Mouse (Mus musculus): Measurements from ENCODE around the gene Map3k15. TPM values are rescaled to one million over a fixed set of nuclear protein-coding genes. Genes with fewer than 3 reads are reported as not detected.
A peak's percentile ranks its signal among the peaks of the same experiment; 100 is the strongest.

The Map3k15 gene
- polyA plus RNA-seq, 1 experiment: 0.01 TPM

- Histone ChIP-seq H3K4me3 (peak overlapping the region; percentile 57), H3K27me3 (ENCODE audit: control insufficient read depth, insufficient read depth, insufficient read length) (no peaks in the 10 kb centered on the region), H3K4me2 (ENCODE audit: low read depth) (peak overlapping the region; percentile 74), H3K79me2 (ENCODE audit: control insufficient read depth, insufficient read depth) (peaks cover 48% of the 10 kb centered on the region), H3ac (ENCODE audit: control insufficient read depth, insufficient read length) (peak overlapping the region; percentile 62), H3K36me3 (ENCODE audit: control insufficient read depth, insufficient read depth) (peaks cover 4% of the 10 kb centered on the region)
- TF ChIP-seq TCF3 (IDR thresholded peaks at IDR 0.05; ENCODE audit: insufficient read length, low read depth) (no peak), MYOD1 (IDR thresholded peaks at IDR 0.05; ENCODE audit: control insufficient read depth in 1 of 3, insufficient read length in 2 of 3, low read depth in 2 of 3) (no peak), SRF (IDR thresholded peaks at IDR 0.05; ENCODE audit: control insufficient read depth, insufficient read length, low read depth) (no peak), POLR2A (IDR thresholded peaks at IDR 0.05; ENCODE audit: insufficient read length, low read depth) (no peak), TCF12 (IDR thresholded peaks at IDR 0.05; ENCODE audit: insufficient read depth, poor library complexity, severe bottlenecking) (no peak), MAX (IDR thresholded peaks at IDR 0.05; ENCODE audit: low read depth) (no peak), USF1 (IDR thresholded peaks at IDR 0.05; ENCODE audit: low read depth) (no peak), MYOG (IDR thresholded peaks at IDR 0.05; ENCODE audit: control insufficient read depth in 1 of 3, insufficient read depth in 1 of 3, insufficient read length in 2 of 3, low read depth in 2 of 3) (no peak), POLR2AphosphoS2 (IDR thresholded peaks at IDR 0.05; ENCODE audit: insufficient read length, low read depth) (no peak), REST (IDR thresholded peaks at IDR 0.05; ENCODE audit: insufficient read depth, insufficient read length) (no peak), E2F4 (IDR thresholded peaks at IDR 0.05; ENCODE audit: insufficient read depth) (no peak), CEBPB (IDR thresholded peaks at IDR 0.05; ENCODE audit: insufficient read depth, poor library complexity, severe bottlenecking) (no peak)
Measured at GRCm38 (mm10) chrX:160137177-160137860, 149.1 kb downstream of the Map3k15 start.

- no peak for TF ChIP-seq SRF (IDR thresholded peaks at IDR 0.05; ENCODE audit: control insufficient read depth, insufficient read length, low read depth)
- TF ChIP-seq POLR2A (IDR thresholded peaks at IDR 0.05; ENCODE audit: insufficient read length, low read depth): peak; percentile 82
- no peak for TF ChIP-seq MAX (IDR thresholded peaks at IDR 0.05; ENCODE audit: low read depth)
- no peak for TF ChIP-seq TCF12 (IDR thresholded peaks at IDR 0.05; ENCODE audit: insufficient read depth, poor library complexity, severe bottlenecking)
- TF ChIP-seq E2F4 (IDR thresholded peaks at IDR 0.05; ENCODE audit: insufficient read depth): no peak
- TF ChIP-seq REST (IDR thresholded peaks at IDR 0.05; ENCODE audit: insufficient read depth, insufficient read length): no peak
- TF ChIP-seq CEBPB (IDR thresholded peaks at IDR 0.05; ENCODE audit: insufficient read depth, poor library complexity, severe bottlenecking): no peak
- no peak for TF ChIP-seq MYOG (IDR thresholded peaks at IDR 0.05; ENCODE audit: control insufficient read depth in 1 of 3, insufficient read depth in 1 of 3, insufficient read length in 2 of 3, low read depth in 2 of 3)
- peak in 1 of 3 experiments; percentile 1 for TF ChIP-seq MYOD1 (IDR thresholded peaks at IDR 0.05; ENCODE audit: control insufficient read depth in 1 of 3, insufficient read length in 2 of 3, low read depth in 2 of 3)
- TF ChIP-seq TCF3 (IDR thresholded peaks at IDR 0.05; ENCODE audit: insufficient read length, low read depth): no peak
- no peak for TF ChIP-seq USF1 (IDR thresholded peaks at IDR 0.05; ENCODE audit: low read depth)
- TF ChIP-seq POLR2AphosphoS2 (IDR thresholded peaks at IDR 0.05; ENCODE audit: insufficient read length, low read depth): peak; percentile 63
- peak within 1 kb of the TSS; percentile 62 for H3ac ChIP-seq (ENCODE audit: control insufficient read depth, insufficient read length)
- peaks cover 4% of the 10 kb centered on the region for H3K36me3 ChIP-seq (ENCODE audit: control insufficient read depth, insufficient read depth)
- no peaks in the 10 kb centered on the region for H3K27me3 ChIP-seq (ENCODE audit: control insufficient read depth, insufficient read depth, insufficient read length)
- peaks cover 47% of the 10 kb centered on the region for H3K79me2 ChIP-seq (ENCODE audit: control insufficient read depth, insufficient read depth)
- peak within 1 kb of the TSS; percentile 74 for H3K4me2 ChIP-seq (ENCODE audit: low read depth)
- H3K4me3 ChIP-seq: peak within 1 kb of the TSS; percentile 57
Measured at GRCm38 (mm10) chrX:160137861-160138717, 149.9 kb downstream of the Map3k15 start, which contains the start of gene Pdha1. Gene Pdha1, minus strand, starts transcription at chrX:160138413.

GRCm38 (mm10) chrX:160146806-160147205, 158.6 kb downstream of the Map3k15 start:
- no peak for TF ChIP-seq POLR2AphosphoS2 (IDR thresholded peaks at IDR 0.05; ENCODE audit: insufficient read length, low read depth)
- no peak for TF ChIP-seq E2F4 (IDR thresholded peaks at IDR 0.05; ENCODE audit: insufficient read depth)
- TF ChIP-seq MAX (IDR thresholded peaks at IDR 0.05; ENCODE audit: low read depth): no peak
- TF ChIP-seq MYOD1 (IDR thresholded peaks at IDR 0.05; ENCODE audit: control insufficient read depth in 1 of 3, insufficient read length in 2 of 3, low read depth in 2 of 3): no peak
- TF ChIP-seq MYOG (IDR thresholded peaks at IDR 0.05; ENCODE audit: control insufficient read depth in 1 of 3, insufficient read depth in 1 of 3, insufficient read length in 2 of 3, low read depth in 2 of 3): no peak
- TF ChIP-seq POLR2A (IDR thresholded peaks at IDR 0.05; ENCODE audit: insufficient read length, low read depth): no peak
- TF ChIP-seq CEBPB (IDR thresholded peaks at IDR 0.05; ENCODE audit: insufficient read depth, poor library complexity, severe bottlenecking): no peak
- H3K4me3 ChIP-seq: no peak overlapping the region
- H3K4me2 ChIP-seq (ENCODE audit: low read depth): no peak overlapping the region
- H3K27me3 ChIP-seq (ENCODE audit: control insufficient read depth, insufficient read depth, insufficient read length): no peaks in the 10 kb centered on the region
- H3K36me3 ChIP-seq (ENCODE audit: control insufficient read depth, insufficient read depth): no peaks in the 10 kb centered on the region
- no peak overlapping the region for H3ac ChIP-seq (ENCODE audit: control insufficient read depth, insufficient read length)
- no peaks in the 10 kb centered on the region for H3K79me2 ChIP-seq (ENCODE audit: control insufficient read depth, insufficient read depth)

GRCm38 (mm10) chrX:160147406-160147805, 159.2 kb downstream of the Map3k15 start:
- H3K27me3 ChIP-seq (ENCODE audit: control insufficient read depth, insufficient read depth, insufficient read length): no peaks in the 10 kb centered on the region
- no peaks in the 10 kb centered on the region for H3K79me2 ChIP-seq (ENCODE audit: control insufficient read depth, insufficient read depth)
- no peak for TF ChIP-seq MYOD1 (IDR thresholded peaks at IDR 0.05; ENCODE audit: control insufficient read depth in 1 of 3, insufficient read length in 2 of 3, low read depth in 2 of 3)
- no peak for TF ChIP-seq POLR2A (IDR thresholded peaks at IDR 0.05; ENCODE audit: insufficient read length, low read depth)
- TF ChIP-seq TCF3 (IDR thresholded peaks at IDR 0.05; ENCODE audit: insufficient read length, low read depth): no peak
- TF ChIP-seq TCF12 (IDR thresholded peaks at IDR 0.05; ENCODE audit: insufficient read depth, poor library complexity, severe bottlenecking): no peak
- no peak for TF ChIP-seq MYOG (IDR thresholded peaks at IDR 0.05; ENCODE audit: control insufficient read depth in 1 of 3, insufficient read depth in 1 of 3, insufficient read length in 2 of 3, low read depth in 2 of 3)
- TF ChIP-seq USF1 (IDR thresholded peaks at IDR 0.05; ENCODE audit: low read depth): no peak
- TF ChIP-seq CEBPB (IDR thresholded peaks at IDR 0.05; ENCODE audit: insufficient read depth, poor library complexity, severe bottlenecking): no peak
- no peak for TF ChIP-seq POLR2AphosphoS2 (IDR thresholded peaks at IDR 0.05; ENCODE audit: insufficient read length, low read depth)
- TF ChIP-seq MAX (IDR thresholded peaks at IDR 0.05; ENCODE audit: low read depth): no peak
- no peak for TF ChIP-seq REST (IDR thresholded peaks at IDR 0.05; ENCODE audit: insufficient read depth, insufficient read length)
- TF ChIP-seq SRF (IDR thresholded peaks at IDR 0.05; ENCODE audit: control insufficient read depth, insufficient read length, low read depth): no peak
- no peak for TF ChIP-seq E2F4 (IDR thresholded peaks at IDR 0.05; ENCODE audit: insufficient read depth)
- no peak overlapping the region for H3ac ChIP-seq (ENCODE audit: control insufficient read depth, insufficient read length)
- H3K36me3 ChIP-seq (ENCODE audit: control insufficient read depth, insufficient read depth): no peaks in the 10 kb centered on the region
- H3K4me3 ChIP-seq: no peak overlapping the region
- H3K4me2 ChIP-seq (ENCODE audit: low read depth): no peak overlapping the region

Measured in myocyte (in vitro differentiated cells).